Mouse (Mus musculus) hindbrain, embryonic 11.5 days (tissue): ENCODE measurements at regions not wholly inside any gene's neighbourhood (a gene's known extent, or its start where the extent isn't known, plus 50 kb on each side); places are given as distances from the start of the nearest gene placed in this dataset.

Experiments used
- ATAC-seq: fragments of 200-750 bp; cut with Nextera tagmentation; 2 replicates; pipeline ENCODE4 v1.8.0; 2017; ENCODE audit warnings: mild to moderate bottlenecking, moderate TSS enrichment, moderate library complexity; ENCODE audit not compliant: low FRiP score
- DNase-seq: peaks from one replicate; pipeline ENCODE4 v3.0.0-alpha.2; 2015; ENCODE audit warnings: low spot score
- H3K27ac ChIP-seq: fragments of 300-500 bp; sonication (generic); 2 replicates; pipeline ENCODE4 v1.5.1; 2014; ENCODE audit warnings: mild to moderate bottlenecking, low read depth, low read length
- H3K27me3 ChIP-seq: fragments of 300-500 bp; sonication (generic); 2 replicates; pipeline ENCODE4 v1.6.1; 2014; ENCODE audit warnings: mild to moderate bottlenecking, low read length, moderate library complexity, mixed read lengths; ENCODE audit not compliant: control insufficient read depth, insufficient read depth
- H3K36me3 ChIP-seq: fragments of 300-500 bp; sonication (generic); 2 replicates; pipeline ENCODE4 v1.6.1; 2014; ENCODE audit warnings: mild to moderate bottlenecking, low read length, moderate library complexity, mixed read lengths; ENCODE audit not compliant: control insufficient read depth, insufficient read depth
- H3K4me1 ChIP-seq: fragments of 300-500 bp; sonication (generic); replicated peaks from 2 replicates; pipeline ENCODE4 v1.6.1; 2014; ENCODE audit warnings: low read length, mixed read lengths; ENCODE audit not compliant: control insufficient read depth, insufficient read depth
- H3K4me2 ChIP-seq: fragments of 300-500 bp; sonication (generic); replicated peaks from 2 replicates; pipeline ENCODE4 v1.6.1; 2014; ENCODE audit warnings: mild to moderate bottlenecking, low read depth, low read length
- H3K4me3 ChIP-seq: fragments of 300-500 bp; sonication (generic); 2 replicates; pipeline ENCODE4 v1.5.1; 2014; ENCODE audit warnings: low read depth, low read length
- H3K9ac ChIP-seq: fragments of 300-500 bp; sonication (generic); 2 replicates; pipeline ENCODE4 v1.6.1; 2014; ENCODE audit warnings: low read depth, low read length
- H3K9me3 ChIP-seq: fragments of 300-500 bp; sonication (generic); 2 replicates; pipeline ENCODE4 v1.6.1; 2016; ENCODE audit warnings: low read length; ENCODE audit not compliant: control insufficient read depth
- WGBS: fragments of 180-500 bp; shearing (Covaris S2); extraction: QIAGEN DNeasy Blood & Tissue Kit; methylation state at CpG from one replicate; pipeline ENCODE4 v1.1.7; 2014; 5-methylcytosine and 5-hydroxymethylcytosine counted together

- Histone ChIP-seq H3K9me3 (no peaks in the 10 kb centered on the region), H3K36me3 (no peaks in the 10 kb centered on the region)
- 76% methylated on average over 1 of the region's 1 CpGs for WGBS
Measured at GRCm38 (mm10) chr15:7691251-7691650, 119.4 kb upstream of the Gdnf start.

GRCm38 (mm10) chr15:7692096-7692495 lies 118.5 kb upstream of the Gdnf start:
- Histone ChIP-seq H3K9me3 (no peaks in the 10 kb centered on the region), H3K27me3 (no peaks in the 10 kb centered on the region), H3K27ac (no peak overlapping the region), H3K4me1 (no peaks in the 10 kb centered on the region), H3K9ac (no peak overlapping the region), H3K4me2 (no peak overlapping the region), H3K4me3 (no peak overlapping the region), H3K36me3 (no peaks in the 10 kb centered on the region)
- DNase-seq = no peak
- no peak for ATAC-seq
- WGBS = 83% methylated on average over 3 of the region's 3 CpGs

More at GRCm38 (mm10) chr15:7691251-7691650, 119.4 kb upstream of the Gdnf start:
- Histone ChIP-seq H3K9ac (no peak overlapping the region), H3K27ac (no peak overlapping the region), H3K4me2 (no peak overlapping the region), H3K4me1 (no peaks in the 10 kb centered on the region), H3K27me3 (no peaks in the 10 kb centered on the region), H3K4me3 (no peak overlapping the region)
- no peak for DNase-seq
- no peak for ATAC-seq

GRCm38 (mm10) chr15:7694037-7694436 lies 116.6 kb upstream of the Gdnf start:
- Histone ChIP-seq H3K36me3 (no peaks in the 10 kb centered on the region), H3K4me1 (no peaks in the 10 kb centered on the region), H3K4me2 (no peak overlapping the region), H3K9ac (no peak overlapping the region), H3K27ac (no peak overlapping the region), H3K9me3 (no peaks in the 10 kb centered on the region), H3K4me3 (no peak overlapping the region), H3K27me3 (no peaks in the 10 kb centered on the region)
- ATAC-seq (no peak), DNase-seq (no peak)
- WGBS = 91% methylated on average over 5 of the region's 5 CpGs

GRCm38 (mm10) chr15:7697724-7698123 lies 112.9 kb upstream of the Gdnf start:
- Histone ChIP-seq H3K9me3 (no peaks in the 10 kb centered on the region), H3K27me3 (no peaks in the 10 kb centered on the region), H3K4me1 (no peaks in the 10 kb centered on the region), H3K9ac (no peak overlapping the region), H3K4me2 (no peak overlapping the region), H3K27ac (no peak overlapping the region), H3K4me3 (no peak overlapping the region), H3K36me3 (no peaks in the 10 kb centered on the region)
- no peak for DNase-seq
- no peak for ATAC-seq
- 69% methylated on average over 3 of the region's 3 CpGs for WGBS

GRCm38 (mm10) chr15:7708836-7709235 lies 101.8 kb upstream of the Gdnf start:
- no peak overlapping the region for H3K4me2 ChIP-seq
- WGBS = 89% methylated on average over 5 of the region's 5 CpGs

GRCm38 (mm10) chr15:7714641-7715040 lies 96.0 kb upstream of the Gdnf start:
- ATAC-seq (no peak), DNase-seq (no peak)
- H3K27ac ChIP-seq = no peak overlapping the region
- no peak overlapping the region for H3K4me3 ChIP-seq
- H3K4me2 ChIP-seq = no peak overlapping the region
- no peaks in the 10 kb centered on the region for H3K4me1 ChIP-seq
- 85% methylated on average over 1 of the region's 1 CpGs for WGBS
- H3K9me3 ChIP-seq = no peaks in the 10 kb centered on the region
- no peaks in the 10 kb centered on the region for H3K27me3 ChIP-seq
- H3K36me3 ChIP-seq = no peaks in the 10 kb centered on the region
- no peak overlapping the region for H3K9ac ChIP-seq

More at GRCm38 (mm10) chr15:7708836-7709235, 101.8 kb upstream of the Gdnf start:
- Histone ChIP-seq H3K9ac (no peak overlapping the region), H3K4me1 (no peaks in the 10 kb centered on the region), H3K9me3 (no peaks in the 10 kb centered on the region), H3K27me3 (no peaks in the 10 kb centered on the region), H3K27ac (no peak overlapping the region), H3K36me3 (no peaks in the 10 kb centered on the region), H3K4me3 (no peak overlapping the region)
- ATAC-seq (no peak), DNase-seq (no peak)

- H3K9ac ChIP-seq = no peak overlapping the region
- no peak overlapping the region for H3K27ac ChIP-seq
- no peaks in the 10 kb centered on the region for H3K9me3 ChIP-seq
- no peaks in the 10 kb centered on the region for H3K36me3 ChIP-seq
- H3K4me2 ChIP-seq = no peak overlapping the region
- no peak overlapping the region for H3K4me3 ChIP-seq
- 76% methylated on average over 1 of the region's 1 CpGs for WGBS
- no peak for ATAC-seq
- no peaks in the 10 kb centered on the region for H3K27me3 ChIP-seq
- H3K4me1 ChIP-seq = no peaks in the 10 kb centered on the region
- DNase-seq = no peak
Measured at GRCm38 (mm10) chr15:7716188-7716587, 94.5 kb upstream of the Gdnf start.

- Histone ChIP-seq H3K4me2 (no peak overlapping the region), H3K27me3 (no peaks in the 10 kb centered on the region), H3K4me1 (no peaks in the 10 kb centered on the region), H3K4me3 (no peak overlapping the region), H3K27ac (no peak overlapping the region), H3K9me3 (no peaks in the 10 kb centered on the region), H3K9ac (no peak overlapping the region), H3K36me3 (no peaks in the 10 kb centered on the region)
- no peak for ATAC-seq
- WGBS = 54% methylated on average over 5 of the region's 5 CpGs
- no peak for DNase-seq
Measured at GRCm38 (mm10) chr15:7723202-7723721, 87.4 kb upstream of the Gdnf start.

- H3K4me2 ChIP-seq = no peak overlapping the region
- no peak overlapping the region for H3K9ac ChIP-seq
- H3K36me3 ChIP-seq = no peaks in the 10 kb centered on the region
- H3K4me3 ChIP-seq = no peak overlapping the region
- WGBS = 81% methylated on average over 2 of the region's 2 CpGs
- ATAC-seq (no peak), DNase-seq (no peak)
- no peaks in the 10 kb centered on the region for H3K4me1 ChIP-seq
- H3K9me3 ChIP-seq = no peaks in the 10 kb centered on the region
- no peaks in the 10 kb centered on the region for H3K27me3 ChIP-seq
- H3K27ac ChIP-seq = no peak overlapping the region
Measured at GRCm38 (mm10) chr15:7723770-7724169, 86.9 kb upstream of the Gdnf start.
